Mouse (Mus musculus) brain, embryonic 14.5 days (tissue): ENCODE data around the gene Adss. TPM values are rescaled to one million over a fixed set of nuclear protein-coding genes. Genes with fewer than 3 reads are reported as not detected.

Experiments used
- DNase-seq: peaks from one replicate; pipeline ENCODE4 v3.0.0-alpha.2; 2011; ENCODE audit warnings: low read depth
- CTCF ChIP-seq: fragments of 200-500 bp; IDR thresholded peaks from 2 replicates; pipeline ENCODE4 v1.5.1; 2012; ENCODE audit warnings: inconsistent platforms, mild to moderate bottlenecking, moderate library complexity, borderline replicate concordance; ENCODE audit not compliant: insufficient read depth, insufficient read length; ENCODE audit errors: extremely low read depth
- POLR2A ChIP-seq: fragments of 200-500 bp; IDR thresholded peaks from 2 replicates; pipeline ENCODE4 v1.6.1; 2012; ENCODE audit warnings: mild to moderate bottlenecking, inconsistent platforms, borderline replicate concordance; ENCODE audit not compliant: poor library complexity, insufficient read depth, insufficient read length, severe bottlenecking; ENCODE audit errors: extremely low read depth
- polyA plus RNA-seq: library from polyadenylated mRNA; depleted of rRNA; stranded (reverse); fragments of >200 nt; gene quantifications from 2 replicates; pipeline ENCODE4 v1.2.3, GENCODE M21; 2012

The Adss gene
- polyA plus RNA-seq, 1 experiment, result 42.9 TPM

- no peak for DNase-seq
- TF ChIP-seq CTCF, result no peak
- no peak for TF ChIP-seq POLR2A
Measured at GRCm38 (mm10) chr1:177753496-177753895, 42.8 kb downstream of the Adss start.

- DNase-seq, result no peak
- TF ChIP-seq POLR2A (no peak), CTCF (no peak)
Measured at GRCm38 (mm10) chr1:177747869-177748540, 48.3 kb downstream of the Adss start.

DNA sequence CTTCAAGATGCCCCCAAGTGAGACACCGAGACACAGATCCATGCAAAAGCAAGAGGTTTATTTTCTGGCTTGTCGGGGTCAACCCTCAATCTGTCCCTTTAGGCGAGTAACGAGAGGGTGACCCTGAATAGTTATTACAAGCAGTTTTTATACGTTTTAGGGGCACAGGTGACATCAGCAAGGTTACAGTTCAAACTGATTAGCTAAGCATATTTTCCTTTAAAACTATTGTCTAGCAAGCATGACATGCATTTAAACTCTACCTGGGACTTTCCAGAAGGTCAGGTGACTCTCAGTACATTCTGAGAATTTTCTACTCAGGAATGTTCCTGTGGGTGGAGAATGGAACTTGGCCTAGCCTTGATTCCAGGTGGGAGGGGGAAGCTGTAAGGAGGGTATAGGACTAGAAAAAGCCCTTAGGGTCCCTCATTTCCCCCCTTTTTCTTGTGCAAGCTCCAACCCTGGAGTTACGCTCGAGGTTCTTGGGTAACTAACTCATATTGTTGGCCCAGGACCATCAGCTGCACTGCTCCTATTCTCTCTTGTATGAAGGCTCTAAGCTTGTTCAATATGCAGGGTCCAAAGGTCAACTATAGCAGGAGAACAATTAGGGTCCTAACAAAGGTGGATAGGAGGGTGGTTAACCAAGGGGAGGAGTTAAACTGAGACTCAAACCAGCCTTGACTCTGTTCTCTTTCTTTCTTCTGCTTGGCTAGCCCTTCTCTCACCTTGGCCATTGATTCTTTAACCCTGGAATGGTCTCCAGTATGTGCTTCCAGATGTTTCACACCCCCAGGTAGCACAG is 51.6 kb downstream of the Adss start:
- no peak for DNase-seq
- TF ChIP-seq POLR2A (no peak), CTCF (no peak)

DNA sequence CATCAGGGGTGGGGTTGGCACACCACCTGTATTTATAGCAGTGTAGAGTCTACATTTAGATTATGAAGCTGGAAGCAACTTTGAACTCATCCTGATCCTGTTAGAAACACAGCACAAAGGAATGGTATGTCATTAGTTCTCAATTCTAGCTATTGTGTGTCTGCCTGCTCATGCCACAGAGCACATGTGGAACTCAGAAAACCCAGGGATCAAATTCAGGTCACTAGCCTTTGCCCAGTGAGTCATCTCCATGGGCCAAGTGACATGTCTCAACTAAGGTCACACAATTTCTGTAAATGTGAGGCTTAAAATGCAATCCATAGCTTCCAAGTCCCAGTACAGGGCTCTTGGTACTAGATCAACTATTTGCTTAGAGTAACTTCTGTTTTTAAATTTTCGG is 54.2 kb downstream of the Adss start:
- DNase-seq, result no peak
- TF ChIP-seq CTCF (no peak), POLR2A (no peak)

DNA sequence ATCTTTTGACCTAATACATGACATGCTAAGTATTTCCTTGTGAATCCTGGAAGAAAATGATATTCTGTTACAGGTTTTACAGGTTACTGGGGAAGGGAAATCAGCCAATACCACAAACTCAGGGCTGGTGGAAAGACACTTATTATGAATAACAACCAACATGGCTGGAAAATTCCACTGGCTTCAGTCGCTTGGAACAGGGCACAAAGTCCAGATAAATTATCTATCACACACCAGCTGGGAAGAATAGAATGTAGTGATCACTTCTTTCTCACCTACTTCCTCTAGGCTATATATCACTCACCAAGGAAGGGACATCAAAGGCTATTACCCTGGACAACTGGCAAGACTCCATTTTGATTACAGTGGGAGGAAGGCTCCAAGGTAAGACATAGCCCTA is 55.6 kb downstream of the Adss start:
- TF ChIP-seq CTCF (no peak), POLR2A (no peak)
- DNase-seq, result no peak

GRCm38 (mm10) chr1:177737505-177738105 is 58.7 kb downstream of the Adss start:
- TF ChIP-seq POLR2A, result no peak
- TF ChIP-seq CTCF, result no peak
- DNase-seq, result no peak

- TF ChIP-seq POLR2A, result no peak
- no peak for TF ChIP-seq CTCF
- no peak for DNase-seq
Measured at GRCm38 (mm10) chr1:177731973-177732372, 64.3 kb downstream of the Adss start.

DNA sequence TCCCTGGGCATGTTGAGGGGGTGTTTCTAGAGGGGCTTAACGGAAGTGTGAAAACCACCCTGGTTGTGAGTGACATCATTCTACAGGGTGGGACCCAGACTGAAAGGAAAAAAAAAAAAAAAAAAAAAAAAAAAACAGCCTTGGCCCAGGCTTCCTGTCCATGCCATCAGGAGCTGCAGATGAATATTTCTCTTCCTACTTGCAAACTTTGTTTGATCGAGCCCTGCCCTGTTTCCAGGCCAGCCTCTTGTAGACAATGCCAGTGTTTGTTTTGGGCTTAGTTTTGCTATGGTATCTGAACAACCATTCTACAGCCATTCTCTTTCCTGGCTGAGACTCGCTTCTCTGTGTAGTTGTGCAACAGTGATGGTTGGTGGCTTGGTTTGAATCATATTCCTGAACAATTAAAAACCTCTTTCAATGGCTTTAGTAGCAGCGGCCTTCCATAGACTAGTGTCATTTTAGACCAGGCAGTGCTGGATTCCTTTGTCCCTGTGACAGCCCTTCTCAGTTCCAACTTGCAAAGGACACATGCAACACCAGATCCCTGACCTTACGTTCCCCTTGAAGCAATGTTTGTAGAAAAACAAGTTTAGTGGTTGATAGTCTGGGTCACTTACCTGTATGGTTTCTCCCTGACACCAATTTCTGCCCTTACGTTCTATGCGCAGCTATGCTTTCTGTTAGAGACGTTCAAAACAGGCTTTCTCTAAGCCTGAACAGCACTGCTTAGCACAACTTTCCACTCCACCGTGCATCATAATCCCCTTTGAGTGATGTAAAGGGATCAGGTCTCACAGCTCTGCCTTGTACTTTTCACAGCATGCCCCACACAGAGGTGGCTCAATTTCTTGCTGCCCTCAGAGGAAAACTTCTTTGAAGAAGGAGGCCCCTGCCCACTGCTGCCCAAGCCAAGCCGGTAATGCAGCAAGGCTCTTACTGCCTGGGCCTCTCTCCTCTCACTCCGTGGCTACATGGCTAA is 67.0 kb downstream of the Adss start, which contains the start of gene 1700016C15Rik:
Gene 1700016C15Rik, plus strand, starts transcription at position 772 of the 982 bp plus-strand sequence.
- TF ChIP-seq CTCF (no peak), POLR2A (no peak)
- peak; percentile 56 for DNase-seq

- no peak for DNase-seq
- TF ChIP-seq CTCF (no peak), POLR2A (no peak)
Measured at GRCm38 (mm10) chr1:177727883-177728525, 68.3 kb downstream of the Adss start.

DNA sequence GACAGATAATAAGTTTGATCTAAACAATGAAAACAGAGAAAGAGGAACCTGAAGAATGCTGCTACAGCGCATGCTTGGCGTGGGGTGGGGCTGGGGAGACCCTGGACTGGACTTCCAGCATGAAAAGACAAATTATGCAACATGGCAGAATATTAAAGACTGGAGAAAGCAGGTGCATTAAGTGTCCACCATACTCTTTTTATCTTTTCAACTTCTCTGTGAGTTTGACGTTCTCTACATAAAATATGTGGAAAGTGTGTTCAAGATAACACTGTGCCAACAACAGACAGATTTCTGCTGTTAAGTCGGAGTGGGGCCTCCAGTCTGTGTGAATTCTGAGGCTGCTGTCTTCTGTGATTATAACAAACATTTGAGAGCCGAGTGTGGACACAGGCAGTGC is 69.4 kb downstream of the Adss start:
- DNase-seq, result no peak
- no peak for TF ChIP-seq CTCF
- TF ChIP-seq POLR2A, result no peak
